In genomic region chr13:37451471-37451870, GRCm38 (mm10) we compare ENCODE assay signal across 9 mouse cellular contexts.
DNase-seq lines count a peak whose midpoint lies in the region; ATAC-seq and TF ChIP-seq lines count a peak whose summit lies in the region.
"Had no signal": no experiment of that assay in that cellular context is flagged by ENCODE, and none has a peak within 500 bp of the region (broad histone marks: within the 10 kb centered on the region; RNA-seq: fewer than 3 reads in every experiment).

No protein-coding gene starts in this region.

- peak; percentile 26 for DNase-seq in gastrocnemius, adult 18-20 months (ENCODE audit: low spot score)
- DNase-seq in gastrocnemius, postnatal 4 days (ENCODE audit: low spot score in 2 of 2): no peak
- peak; percentile 70 for DNase-seq in A20 (ENCODE audit: low read depth, low spot score)
- peak; percentile 88 for DNase-seq in lung, postnatal 0 days (ENCODE audit: low spot score)
- DNase-seq in cerebellum, adult 8-10 months: no peak
- no peak for DNase-seq in thymus, postnatal 36 days

- no peaks in the 10 kb centered on the region for H3K9me3 ChIP-seq in heart, embryonic 11.5 days (replicated peaks; ENCODE audit: control insufficient read depth, low read length)
- H3K9me3 ChIP-seq in lung, postnatal 0 days (ENCODE audit: low read length): no peaks in the 10 kb centered on the region
- H3K9me3 ChIP-seq in forebrain, embryonic 12.5 days: no peaks in the 10 kb centered on the region
- H3K9me3 ChIP-seq: G1E had no signal

- H3K36me3 ChIP-seq in heart, embryonic 11.5 days (ENCODE audit: control insufficient read depth, insufficient read depth, low read length): no peaks in the 10 kb centered on the region
- no peaks in the 10 kb centered on the region for H3K36me3 ChIP-seq in lung, postnatal 0 days (ENCODE audit: insufficient read depth, low read length)
- no peaks in the 10 kb centered on the region for H3K36me3 ChIP-seq in forebrain, embryonic 12.5 days (replicated peaks)
- H3K36me3 ChIP-seq: G1E had no signal

- H3K4me2 ChIP-seq in heart, embryonic 11.5 days: no peak overlapping the region; the same call in 1 of the 2 replicates
- H3K4me2 ChIP-seq in lung, postnatal 0 days (replicated peaks; ENCODE audit: low read depth, low read length): no peak overlapping the region
- no peak overlapping the region for H3K4me2 ChIP-seq in forebrain, embryonic 12.5 days

- no peak overlapping the region for H3K4me3 ChIP-seq in heart, embryonic 11.5 days (ENCODE audit: low read depth, low read length)
- no peak overlapping the region for H3K4me3 ChIP-seq in lung, postnatal 0 days (ENCODE audit: low read depth, low read length)
- no peak overlapping the region for H3K4me3 ChIP-seq in forebrain, embryonic 12.5 days (replicated peaks)

- H3K4me1 ChIP-seq in heart, embryonic 11.5 days (ENCODE audit: control insufficient read depth, insufficient read depth, low read length): peaks cover 38% of the 10 kb centered on the region
- peaks cover 17% of the 10 kb centered on the region; the same call in 1 of the 2 replicates for H3K4me1 ChIP-seq in lung, postnatal 0 days (ENCODE audit: insufficient read depth, low read depth, low read length)
- peaks cover 19% of the 10 kb centered on the region for H3K4me1 ChIP-seq in forebrain, embryonic 12.5 days

- no peaks in the 10 kb centered on the region for H3K27me3 ChIP-seq in heart, embryonic 11.5 days (ENCODE audit: control insufficient read depth, insufficient read depth, low read length)
- H3K27me3 ChIP-seq in lung, postnatal 0 days (replicated peaks; ENCODE audit: insufficient read depth, low read length): no peaks in the 10 kb centered on the region
- H3K27me3 ChIP-seq in forebrain, embryonic 12.5 days: peaks cover 23% of the 10 kb centered on the region

- H3K27ac ChIP-seq in heart, embryonic 11.5 days (ENCODE audit: low read depth, low read length): peak overlapping the region; percentile 38; the same call in 1 of the 2 replicates
- H3K27ac ChIP-seq in lung, postnatal 0 days (ENCODE audit: low read length): peak overlapping the region; percentile 91
- no peak overlapping the region for H3K27ac ChIP-seq in forebrain, embryonic 12.5 days

- no peak overlapping the region; the same call in 1 of the 2 replicates for H3K9ac ChIP-seq in heart, embryonic 11.5 days (ENCODE audit: low read depth, low read length)
- no peak overlapping the region for H3K9ac ChIP-seq in lung, postnatal 0 days (replicated peaks; ENCODE audit: low read depth)
- H3K9ac ChIP-seq in forebrain, embryonic 12.5 days: no peak overlapping the region

- TF ChIP-seq EP300 in lung, postnatal 0 days (IDR thresholded peaks at IDR 0.05): 0 out of 2 replicates have a peak, but pooled peaks have one; percentile 56

- ATAC-seq in heart, embryonic 11.5 days (replicated peaks; ENCODE audit: insufficient number of reproducible peaks, low FRiP score, low TSS enrichment): no peak
- ATAC-seq in lung, postnatal 0 days: peak; percentile 43
- no peak for ATAC-seq in forebrain, embryonic 12.5 days (ENCODE audit: low FRiP score)

- no peak for TF ChIP-seq CTCF in lung, postnatal 0 days (IDR thresholded peaks at IDR 0.05)

- WGBS in heart, embryonic 11.5 days (ENCODE audit: insufficient replicate concordance): 57% methylated on average over 3 of the region's 3 CpGs
- WGBS in lung, postnatal 0 days: 39% methylated on average over 3 of the region's 3 CpGs
- 62% methylated on average over 3 of the region's 3 CpGs for WGBS in forebrain, embryonic 12.5 days

Comparison
In these comparisons a context has a peak if more than half of its experiments do, and no peak if none do; other contexts are left out.
1. DNase-seq: peak in gastrocnemius, adult 18-20 months (single experiment), A20 (single experiment) and lung, postnatal 0 days (single experiment); none in gastrocnemius, postnatal 4 days (0 of 2), cerebellum, adult 8-10 months (single experiment) and thymus, postnatal 36 days (0 of 2).